Comparison of ENCODE assay signal across 10 mouse cellular contexts in genomic region chr11:34814767-34815166, GRCm38 (mm10). TPM values are rescaled to one million over a fixed set of nuclear protein-coding genes. Genes with fewer than 3 reads are reported as not detected.
DNase-seq lines count a peak whose midpoint lies in the region; ATAC-seq and TF ChIP-seq lines count a peak whose summit lies in the region.
"Had no signal": no experiment of that assay in that cellular context is flagged by ENCODE, and none has a peak within 500 bp of the region (broad histone marks: within the 10 kb centered on the region; RNA-seq: fewer than 3 reads in every experiment).

No protein-coding gene starts in this region.

- TF ChIP-seq CTCF in intestine, postnatal 0 days (IDR thresholded peaks at IDR 0.05; ENCODE audit: low read depth) = peak; percentile 62

- no peaks in the 10 kb centered on the region for H3K4me1 ChIP-seq in intestine, postnatal 0 days (replicated peaks; ENCODE audit: control insufficient read depth, insufficient read depth, low read length)
- H3K4me1 ChIP-seq in intestine, embryonic 15.5 days (replicated peaks) = no peaks in the 10 kb centered on the region
- no peaks in the 10 kb centered on the region for H3K4me1 ChIP-seq in heart, embryonic 11.5 days (ENCODE audit: control insufficient read depth, insufficient read depth, low read length)
- H3K4me1 ChIP-seq: forebrain, embryonic 15.5 days had no signal

- peak; percentile 67 for DNase-seq in 416B (ENCODE audit: low read depth)
- peak; percentile 58 for DNase-seq in ES-CJ7 (ENCODE audit: low read depth, low spot score)
- DNase-seq in forelimb bud, embryonic 11.5 days (ENCODE audit: low read depth, low spot score) = peak; percentile 39
- DNase-seq in adrenal gland, postnatal 10 days = no peak
- DNase-seq: right cerebral cortex, adult 18-20 months had no signal

- no peak for ATAC-seq in intestine, postnatal 0 days
- no peak for ATAC-seq in intestine, embryonic 15.5 days
- no peak for ATAC-seq in heart, embryonic 11.5 days (replicated peaks; ENCODE audit: insufficient number of reproducible peaks, low FRiP score, low TSS enrichment)
- no peak; the same call in 1 of the 2 replicates for ATAC-seq in granulocyte monocyte progenitor cell, adult 5-6 weeks (replicated peaks; ENCODE audit: poor library complexity, severe bottlenecking)

- H3K4me3 ChIP-seq in intestine, postnatal 0 days (ENCODE audit: low read depth, low read length) = no peak overlapping the region
- no peak overlapping the region for H3K4me3 ChIP-seq in intestine, embryonic 15.5 days (replicated peaks)
- H3K4me3 ChIP-seq in heart, embryonic 11.5 days (ENCODE audit: low read depth, low read length) = no peak overlapping the region
- H3K4me3 ChIP-seq: forebrain, embryonic 15.5 days had no signal

- H3K4me2 ChIP-seq in intestine, postnatal 0 days (replicated peaks; ENCODE audit: low read depth) = no peak overlapping the region
- H3K4me2 ChIP-seq in intestine, embryonic 15.5 days (replicated peaks) = no peak overlapping the region
- H3K4me2 ChIP-seq in heart, embryonic 11.5 days = no peak overlapping the region
- H3K4me2 ChIP-seq: forebrain, embryonic 15.5 days had no signal

- H3K27me3 ChIP-seq in intestine, postnatal 0 days (replicated peaks; ENCODE audit: control insufficient read depth, insufficient read depth, low read length) = no peaks in the 10 kb centered on the region
- H3K27me3 ChIP-seq in intestine, embryonic 15.5 days (replicated peaks) = no peaks in the 10 kb centered on the region
- H3K27me3 ChIP-seq in heart, embryonic 11.5 days (ENCODE audit: control insufficient read depth, insufficient read depth, low read length) = no peaks in the 10 kb centered on the region
- H3K27me3 ChIP-seq: forebrain, embryonic 15.5 days had no signal

- H3K9me3 ChIP-seq in intestine, postnatal 0 days (ENCODE audit: control insufficient read depth) = no peaks in the 10 kb centered on the region
- no peaks in the 10 kb centered on the region for H3K9me3 ChIP-seq in intestine, embryonic 15.5 days
- H3K9me3 ChIP-seq in heart, embryonic 11.5 days (replicated peaks; ENCODE audit: control insufficient read depth, low read length) = no peaks in the 10 kb centered on the region
- H3K9me3 ChIP-seq: forebrain, embryonic 15.5 days had no signal

- 11% methylated on average over 2 of the region's 2 CpGs for WGBS in intestine, postnatal 0 days
- WGBS in intestine, embryonic 15.5 days = 10% methylated on average over 2 of the region's 2 CpGs
- WGBS in heart, embryonic 11.5 days (ENCODE audit: insufficient replicate concordance) = 28% methylated on average over 2 of the region's 2 CpGs

- H3K36me3 ChIP-seq in intestine, postnatal 0 days (ENCODE audit: control insufficient read depth, insufficient read depth) = peaks cover 36% of the 10 kb centered on the region
- peaks cover 19% of the 10 kb centered on the region for H3K36me3 ChIP-seq in intestine, embryonic 15.5 days
- H3K36me3 ChIP-seq in heart, embryonic 11.5 days (ENCODE audit: control insufficient read depth, insufficient read depth, low read length) = peaks cover 13% of the 10 kb centered on the region

- no peak overlapping the region for H3K27ac ChIP-seq in intestine, postnatal 0 days (ENCODE audit: low read depth, low read length)
- no peak overlapping the region for H3K27ac ChIP-seq in intestine, embryonic 15.5 days
- H3K27ac ChIP-seq in heart, embryonic 11.5 days (ENCODE audit: low read depth, low read length) = no peak overlapping the region
- H3K27ac ChIP-seq: forebrain, embryonic 15.5 days had no signal

- H3K9ac ChIP-seq in intestine, postnatal 0 days (ENCODE audit: low read depth, low read length) = no peak overlapping the region
- H3K9ac ChIP-seq in intestine, embryonic 15.5 days = no peak overlapping the region
- H3K9ac ChIP-seq in heart, embryonic 11.5 days (ENCODE audit: low read depth, low read length) = no peak overlapping the region
- H3K9ac ChIP-seq: forebrain, embryonic 15.5 days had no signal

RNA-seq across cellular contexts. Expression of gene Spdl1, which starts 18.7 kb away (rescaled TPM):
- 3.3 and 3.9 TPM in 2 replicates for polyA plus RNA-seq in intestine, postnatal 0 days (2015; fragmentation: Nextera tagmentation; extraction: Ambion mirVana)
- 18.3 and 18.7 TPM in 2 replicates for polyA plus RNA-seq in intestine, embryonic 15.5 days (2015; fragmentation: Nextera tagmentation; extraction: Ambion mirVana)
- total RNA-seq in adrenal gland, postnatal 10 days (2021) = 1 to 10 TPM; 4.4 to 5.6 TPM
- polyA plus RNA-seq in heart, embryonic 11.5 days (2014; fragmentation: Nextera tagmentation; extraction: Ambion mirVana) = 19.3 and 19.8 TPM in 2 replicates
- total RNA-seq in granulocyte monocyte progenitor cell, adult 5-6 weeks (2014; fragmentation: Nextera tagmentation) = 6.1 and 13.5 TPM in 2 replicates
- total RNA-seq in granulocyte monocyte progenitor cell, adult 5-6 weeks (2017) = 39.6 and 42.0 TPM in 2 replicates

RNA-seq across cellular contexts. Expression of gene Dock2, which starts 31.1 kb away (rescaled TPM):
- 0.48 and 0.60 TPM in 2 replicates for polyA plus RNA-seq in intestine, postnatal 0 days (2015; fragmentation: Nextera tagmentation; extraction: Ambion mirVana)
- polyA plus RNA-seq in intestine, embryonic 15.5 days (2015; fragmentation: Nextera tagmentation; extraction: Ambion mirVana) = 1.4 and 1.6 TPM in 2 replicates
- 1 to 10 TPM; 6.4 to 8.1 TPM for total RNA-seq in adrenal gland, postnatal 10 days (2021)
- polyA plus RNA-seq in heart, embryonic 11.5 days (2014; fragmentation: Nextera tagmentation; extraction: Ambion mirVana) = 0.72 and 0.96 TPM in 2 replicates
- 88.1 and 101 TPM in 2 replicates for total RNA-seq in granulocyte monocyte progenitor cell, adult 5-6 weeks (2014; fragmentation: Nextera tagmentation)
- total RNA-seq in granulocyte monocyte progenitor cell, adult 5-6 weeks (2017) = 117 and 123 TPM in 2 replicates
